Mouse (Mus musculus): ENCODE data around the gene Unc13d. TPM values are rescaled to one million over a fixed set of nuclear protein-coding genes. Genes with fewer than 3 reads are reported as not detected.

The Unc13d gene
- polyA plus RNA-seq, 1 experiment: 0.97 TPM

DNA sequence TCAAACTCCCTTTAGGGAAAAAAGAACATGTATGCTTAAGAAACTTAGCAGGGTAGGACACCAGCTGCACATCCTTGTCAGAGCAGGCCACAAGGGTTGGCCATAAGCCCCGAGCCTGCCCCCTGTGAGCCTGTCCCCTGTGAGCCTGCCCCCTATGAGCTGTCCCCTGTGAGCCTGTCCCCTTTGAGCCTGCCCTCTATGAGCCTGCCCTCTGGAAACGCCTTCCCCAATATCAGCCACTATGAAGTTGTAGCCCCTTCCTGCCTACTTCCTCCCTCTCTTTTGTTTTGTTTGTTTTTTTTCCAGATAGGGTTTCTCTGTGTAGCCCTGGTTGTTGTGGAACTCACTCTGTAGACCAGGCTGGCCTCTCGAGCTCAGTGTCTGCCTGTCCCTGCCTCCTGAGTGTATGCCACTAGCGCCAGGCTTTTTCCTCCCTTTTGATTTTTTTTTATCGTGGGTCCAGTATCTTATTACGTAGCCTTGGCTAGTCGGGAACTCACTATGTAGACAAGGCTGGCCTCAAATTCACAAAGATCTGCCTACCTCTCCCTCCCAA is 3.2 kb downstream of the Unc13d start:
- no peak for DNase-seq (ENCODE audit: low read depth)
- TF ChIP-seq CTCF (IDR thresholded peaks at IDR 0.05; ENCODE audit: borderline replicate concordance, extremely low read depth, insufficient read depth, insufficient read length): no peak
- TF ChIP-seq POLR2A (IDR thresholded peaks at IDR 0.05; ENCODE audit: borderline replicate concordance, extremely low read depth, insufficient read depth, insufficient read length, poor library complexity, severe bottlenecking): no peak

DNA sequence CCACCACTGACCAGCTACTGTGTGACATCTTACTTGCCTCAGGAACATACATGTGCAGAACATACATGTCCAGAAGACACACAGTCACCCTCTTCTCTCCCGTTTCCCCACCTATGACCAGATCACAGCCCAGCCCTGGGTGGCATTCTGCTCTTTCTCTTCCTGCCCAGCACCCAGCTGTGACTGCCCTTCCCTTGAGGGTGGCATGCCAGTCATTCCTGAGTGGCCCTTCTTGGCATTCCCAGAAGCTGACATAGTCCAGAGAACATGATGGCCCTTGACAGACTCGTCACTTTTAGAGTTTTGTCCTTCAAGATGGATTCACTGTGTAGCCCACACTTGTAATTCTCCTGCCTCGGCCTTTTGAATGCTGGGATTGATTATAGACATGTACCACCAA is 5.2 kb downstream of the Unc13d start:
- DNase-seq (ENCODE audit: low read depth): no peak
- TF ChIP-seq CTCF (IDR thresholded peaks at IDR 0.05; ENCODE audit: borderline replicate concordance, extremely low read depth, insufficient read depth, insufficient read length) (no peak), POLR2A (IDR thresholded peaks at IDR 0.05; ENCODE audit: borderline replicate concordance, extremely low read depth, insufficient read depth, insufficient read length, poor library complexity, severe bottlenecking) (no peak)

DNA sequence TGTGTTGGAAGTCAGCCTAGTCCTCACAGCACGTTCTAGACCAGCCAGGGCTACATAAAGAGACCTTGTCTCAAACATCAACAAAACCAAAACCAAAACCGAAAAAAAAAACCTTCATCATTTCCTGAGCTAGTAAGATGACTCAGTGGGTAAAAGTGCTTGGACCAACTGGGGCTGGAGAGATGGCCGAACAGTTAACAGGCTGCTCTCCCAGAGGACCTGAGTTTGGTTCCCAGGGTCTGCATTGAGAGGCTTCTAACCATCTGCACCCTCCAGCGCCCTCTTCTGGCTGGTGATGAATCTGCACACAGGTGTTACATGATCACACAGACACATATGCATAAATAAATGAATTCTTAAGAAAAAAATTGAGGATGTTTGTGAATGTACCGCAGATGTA is 6.3 kb downstream of the Unc13d start:
- peak; percentile 33; the same call in 1 of the 2 replicates for TF ChIP-seq CTCF (IDR thresholded peaks at IDR 0.05; ENCODE audit: borderline replicate concordance, extremely low read depth, insufficient read depth, insufficient read length)
- TF ChIP-seq POLR2A (IDR thresholded peaks at IDR 0.05; ENCODE audit: borderline replicate concordance, extremely low read depth, insufficient read depth, insufficient read length, poor library complexity, severe bottlenecking): no peak
- DNase-seq (ENCODE audit: low read depth): no peak

GRCm38 (mm10) chr11:116065345-116065744 is 12.4 kb downstream of the Unc13d start:
- TF ChIP-seq POLR2A (IDR thresholded peaks at IDR 0.05; ENCODE audit: borderline replicate concordance, extremely low read depth, insufficient read depth, insufficient read length, poor library complexity, severe bottlenecking) (no peak), CTCF (IDR thresholded peaks at IDR 0.05; ENCODE audit: borderline replicate concordance, extremely low read depth, insufficient read depth, insufficient read length) (no peak)
- DNase-seq (ENCODE audit: low read depth): no peak

- DNase-seq (ENCODE audit: low read depth): no peak
- TF ChIP-seq POLR2A (IDR thresholded peaks at IDR 0.05; ENCODE audit: borderline replicate concordance, extremely low read depth, insufficient read depth, insufficient read length, poor library complexity, severe bottlenecking) (no peak), CTCF (IDR thresholded peaks at IDR 0.05; ENCODE audit: borderline replicate concordance, extremely low read depth, insufficient read depth, insufficient read length) (no peak)
Observed at GRCm38 (mm10) chr11:116064187-116064867, 13.4 kb downstream of the Unc13d start.

GRCm38 (mm10) chr11:116063562-116063961 is 14.2 kb downstream of the Unc13d start:
- DNase-seq (ENCODE audit: low read depth): peak; percentile 21
- TF ChIP-seq CTCF (IDR thresholded peaks at IDR 0.05; ENCODE audit: borderline replicate concordance, extremely low read depth, insufficient read depth, insufficient read length) (no peak), POLR2A (IDR thresholded peaks at IDR 0.05; ENCODE audit: borderline replicate concordance, extremely low read depth, insufficient read depth, insufficient read length, poor library complexity, severe bottlenecking) (no peak)

- TF ChIP-seq POLR2A (IDR thresholded peaks at IDR 0.05; ENCODE audit: borderline replicate concordance, extremely low read depth, insufficient read depth, insufficient read length, poor library complexity, severe bottlenecking): no peak
- no peak for TF ChIP-seq CTCF (IDR thresholded peaks at IDR 0.05; ENCODE audit: borderline replicate concordance, extremely low read depth, insufficient read depth, insufficient read length)
- peak; percentile 18 for DNase-seq (ENCODE audit: low read depth)
Observed at GRCm38 (mm10) chr11:116062521-116062920, 15.2 kb downstream of the Unc13d start.

DNA sequence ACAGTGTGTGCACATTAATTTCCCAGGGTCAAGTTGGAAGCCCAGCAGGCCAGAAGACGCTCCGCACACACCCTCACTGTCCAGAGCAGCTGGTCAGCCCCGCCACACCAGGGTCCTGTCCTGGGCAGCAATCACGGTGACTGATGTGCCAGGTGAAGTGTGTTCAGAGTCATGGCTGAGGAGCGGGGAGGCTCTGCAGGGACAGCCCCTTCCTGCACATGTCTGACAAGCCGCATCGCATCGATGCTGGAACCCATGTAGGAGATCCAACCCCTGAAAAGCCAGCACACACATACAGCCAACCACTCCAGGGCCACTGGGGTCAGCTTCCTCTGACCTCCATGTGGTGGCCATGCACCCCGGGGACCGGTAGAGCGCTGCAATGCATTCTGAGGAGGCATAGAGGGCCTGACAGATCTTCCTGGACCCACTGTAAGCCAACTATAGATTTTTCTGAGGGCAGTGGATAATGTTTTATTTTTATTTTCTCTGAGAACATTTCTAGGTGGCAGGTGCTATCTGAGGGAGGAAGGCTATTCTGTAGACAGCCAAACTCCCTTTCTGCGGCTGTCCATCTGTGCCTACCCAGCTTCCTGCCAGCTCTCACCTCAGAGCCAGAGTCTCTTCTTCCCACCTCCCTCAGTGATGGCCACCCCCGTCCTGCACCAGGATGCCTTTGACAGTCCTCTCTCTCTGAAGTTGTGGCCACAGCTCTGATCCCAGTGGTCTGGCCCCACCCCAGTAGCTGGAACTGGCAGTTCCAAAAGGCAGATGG is 15.9 kb downstream of the Unc13d start:
- no peak for DNase-seq (ENCODE audit: low read depth)
- no peak for TF ChIP-seq POLR2A (IDR thresholded peaks at IDR 0.05; ENCODE audit: borderline replicate concordance, extremely low read depth, insufficient read depth, insufficient read length, poor library complexity, severe bottlenecking)
- no peak for TF ChIP-seq CTCF (IDR thresholded peaks at IDR 0.05; ENCODE audit: borderline replicate concordance, extremely low read depth, insufficient read depth, insufficient read length)

GRCm38 (mm10) chr11:116060596-116060995 is 17.2 kb downstream of the Unc13d start:
- no peak for DNase-seq (ENCODE audit: low read depth)
- TF ChIP-seq CTCF (IDR thresholded peaks at IDR 0.05; ENCODE audit: borderline replicate concordance, extremely low read depth, insufficient read depth, insufficient read length): no peak
- no peak for TF ChIP-seq POLR2A (IDR thresholded peaks at IDR 0.05; ENCODE audit: borderline replicate concordance, extremely low read depth, insufficient read depth, insufficient read length, poor library complexity, severe bottlenecking)

DNA sequence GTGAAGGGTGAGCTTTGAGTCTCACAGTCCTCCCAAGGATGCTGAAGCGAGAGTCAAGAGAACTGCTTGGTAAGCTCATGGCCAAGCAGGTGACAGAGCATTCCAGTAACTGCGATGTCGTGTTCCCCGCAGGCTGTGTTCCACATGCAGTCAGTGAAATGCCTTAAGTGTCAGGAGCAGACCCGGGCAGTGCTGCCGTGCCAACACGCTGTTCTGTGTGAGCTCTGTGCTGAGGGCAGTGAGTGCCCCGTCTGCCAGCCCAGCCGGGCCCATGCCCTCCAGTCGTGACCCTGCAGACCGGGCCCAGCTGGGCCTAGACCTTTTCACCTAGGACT is 18.1 kb downstream of the Unc13d start:
- TF ChIP-seq CTCF (IDR thresholded peaks at IDR 0.05; ENCODE audit: borderline replicate concordance, extremely low read depth, insufficient read depth, insufficient read length) (no peak), POLR2A (IDR thresholded peaks at IDR 0.05; ENCODE audit: borderline replicate concordance, extremely low read depth, insufficient read depth, insufficient read length, poor library complexity, severe bottlenecking) (no peak)
- DNase-seq (ENCODE audit: low read depth): no peak

DNA sequence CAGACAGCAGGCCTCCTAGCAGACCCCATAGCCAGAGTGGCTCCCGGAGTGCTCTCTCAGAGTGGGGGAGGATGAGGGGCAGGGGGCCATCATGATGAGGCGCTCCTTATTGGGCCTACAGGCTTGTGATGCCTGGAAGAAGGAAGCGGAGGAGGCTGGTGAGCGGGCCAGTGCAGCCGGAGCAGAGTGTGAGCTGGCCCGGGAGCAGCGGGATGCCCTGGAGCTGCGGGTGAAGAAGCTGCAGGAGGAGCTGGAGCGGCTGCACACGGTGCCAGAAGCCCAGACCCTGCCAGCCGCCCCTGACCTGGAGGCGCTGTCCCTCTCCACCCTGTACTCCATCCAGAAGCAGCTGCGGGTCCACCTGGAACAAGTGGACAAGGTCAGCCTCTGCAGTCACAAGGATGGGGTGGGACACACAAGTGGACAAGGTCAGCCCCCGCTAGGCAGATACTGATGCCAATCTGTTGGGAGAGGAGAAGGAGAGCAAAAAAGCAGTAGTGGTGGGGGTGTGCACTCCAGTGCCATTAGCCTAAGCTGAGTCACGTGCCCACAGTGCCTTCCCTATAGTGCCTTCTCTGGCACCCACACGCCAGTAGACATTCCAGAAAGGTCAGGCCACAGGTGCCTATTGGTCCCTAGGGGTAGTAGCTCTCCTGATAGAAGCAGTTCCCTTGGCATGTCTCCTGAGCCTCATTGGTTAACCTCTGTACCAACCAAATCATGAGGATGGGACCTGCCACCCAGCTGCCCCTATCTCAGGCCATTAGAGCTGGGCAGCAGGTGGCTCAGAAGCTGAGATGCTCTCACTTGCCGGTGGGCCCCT is 18.7 kb downstream of the Unc13d start:
- DNase-seq (ENCODE audit: low read depth): no peak
- no peak for TF ChIP-seq CTCF (IDR thresholded peaks at IDR 0.05; ENCODE audit: borderline replicate concordance, extremely low read depth, insufficient read depth, insufficient read length)
- no peak for TF ChIP-seq POLR2A (IDR thresholded peaks at IDR 0.05; ENCODE audit: borderline replicate concordance, extremely low read depth, insufficient read depth, insufficient read length, poor library complexity, severe bottlenecking)
